Mouse (Mus musculus) lung, embryonic 15.5 days (tissue): ENCODE data around the gene Bcl6b. TPM values are rescaled to one million over a fixed set of nuclear protein-coding genes. Genes with fewer than 3 reads are reported as not detected.

Experiments
- ATAC-seq: fragments of 200-750 bp; cut with Nextera tagmentation; 2 replicates; pipeline ENCODE4 v1.8.0; 2017; ENCODE audit warnings: moderate number of reproducible peaks, borderline replicate concordance; ENCODE audit not compliant: low FRiP score, low TSS enrichment; ENCODE audit errors: extremely low read depth
- H3K27ac ChIP-seq: fragments of 300-500 bp; sonication (generic); 2 replicates; pipeline ENCODE4 v1.5.1; 2015; ENCODE audit warnings: moderate library complexity, mild to moderate bottlenecking, inconsistent platforms
- H3K27me3 ChIP-seq: fragments of 300-500 bp; sonication (generic); 2 replicates; pipeline ENCODE4 v1.6.1; 2015; ENCODE audit warnings: inconsistent platforms
- H3K36me3 ChIP-seq: fragments of 300-500 bp; sonication (generic); 2 replicates; pipeline ENCODE4 v1.6.1; 2015; ENCODE audit warnings: inconsistent platforms
- H3K4me1 ChIP-seq: fragments of 300-500 bp; sonication (generic); 2 replicates; pipeline ENCODE4 v1.6.1; 2015; ENCODE audit warnings: inconsistent platforms
- H3K4me2 ChIP-seq: fragments of 300-500 bp; sonication (generic); 2 replicates; pipeline ENCODE4 v1.6.1; 2015; ENCODE audit warnings: inconsistent platforms, mild to moderate bottlenecking, moderate library complexity
- H3K4me3 ChIP-seq: fragments of 300-500 bp; sonication (generic); 2 replicates; pipeline ENCODE4 v1.5.1; 2015; ENCODE audit warnings: mild to moderate bottlenecking, inconsistent platforms
- H3K9ac ChIP-seq: fragments of 300-500 bp; sonication (generic); 2 replicates; pipeline ENCODE4 v1.6.1; 2015; ENCODE audit warnings: inconsistent platforms
- H3K9me3 ChIP-seq: fragments of 300-500 bp; sonication (generic); 2 replicates; pipeline ENCODE4 v1.6.1; 2016; ENCODE audit warnings: inconsistent platforms
- WGBS: fragments of 180-500 bp; shearing (Covaris S2); methylation state at CpG from one replicate; pipeline ENCODE4 v1.1.7; 2015; 5-methylcytosine and 5-hydroxymethylcytosine counted together
- polyA plus RNA-seq: library from polyadenylated mRNA; unstranded; fragments of >200 nt; fragmentation: Nextera tagmentation; extraction: Ambion mirVana; gene quantifications from 2 replicates; pipeline ENCODE4 v1.2.1, GENCODE M21; 2015

Bcl6b gene
- polyA plus RNA-seq, 1 experiment from 2014 or later: 33.9 TPM

DNA sequence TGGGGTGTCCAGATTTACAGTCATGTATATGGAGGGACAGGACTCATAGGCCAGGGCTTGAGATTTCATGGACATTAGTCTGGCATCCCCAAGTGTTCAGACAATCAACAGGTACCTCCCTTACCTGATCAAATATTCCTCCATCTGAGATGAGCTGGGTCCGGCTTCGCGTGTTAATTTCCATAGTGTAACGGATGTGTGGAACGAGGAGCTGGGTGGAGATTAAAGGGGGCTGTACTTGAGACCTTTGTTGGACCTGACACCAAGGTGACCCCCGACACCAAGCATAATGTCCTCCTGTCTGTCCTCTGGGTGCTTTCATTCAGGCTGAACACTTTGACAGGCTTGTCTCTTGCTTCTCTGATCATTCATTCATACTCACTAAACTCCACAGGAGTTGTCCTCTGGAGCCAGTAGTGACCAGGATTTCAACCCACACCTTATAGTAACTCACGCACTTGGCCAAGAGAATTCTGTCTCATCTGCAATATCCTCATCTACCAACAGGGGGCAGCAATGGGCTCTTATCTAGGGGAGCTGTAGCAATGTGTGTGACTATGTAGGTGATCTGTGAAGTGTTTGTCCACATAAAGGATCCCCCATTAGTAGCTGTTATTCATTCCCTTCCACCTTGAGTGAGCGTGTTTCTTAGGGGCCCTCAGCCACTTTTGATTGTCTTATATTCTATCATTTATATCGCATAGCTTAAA, 17.7 kb upstream of the Bcl6b start:
- no peaks in the 10 kb centered on the region for H3K36me3 ChIP-seq
- H3K4me1 ChIP-seq: no peaks in the 10 kb centered on the region
- H3K27me3 ChIP-seq: peaks cover 20% of the 10 kb centered on the region
- no peak overlapping the region for H3K9ac ChIP-seq
- H3K9me3 ChIP-seq: no peaks in the 10 kb centered on the region
- no peak overlapping the region for H3K27ac ChIP-seq
- no peak overlapping the region for H3K4me2 ChIP-seq
- 50% methylated on average over 9 of the region's 9 CpGs for WGBS
- no peak for ATAC-seq
- no peak overlapping the region for H3K4me3 ChIP-seq

DNA sequence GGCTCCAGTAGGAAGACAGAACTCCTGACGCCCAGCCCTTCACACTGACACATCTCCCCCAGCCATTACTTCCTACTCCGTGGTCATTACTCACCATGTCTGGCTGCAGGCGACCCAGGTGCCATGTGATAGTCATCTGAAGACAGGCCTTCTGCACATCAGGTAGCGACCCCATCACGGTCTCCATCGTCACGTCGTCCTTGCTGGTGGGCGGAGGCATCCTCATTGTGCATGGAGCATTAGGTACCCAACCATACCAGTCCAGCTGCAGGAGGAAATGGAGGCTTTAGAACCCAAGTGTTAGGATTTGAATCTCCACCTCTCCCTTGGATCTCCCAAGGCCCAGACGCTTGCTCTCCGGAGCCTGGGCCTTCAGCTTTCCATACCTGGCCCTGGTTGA, 13.0 kb upstream of the Bcl6b start:
- no peak for ATAC-seq
- WGBS: 65% methylated on average over 11 of the region's 11 CpGs

DNA sequence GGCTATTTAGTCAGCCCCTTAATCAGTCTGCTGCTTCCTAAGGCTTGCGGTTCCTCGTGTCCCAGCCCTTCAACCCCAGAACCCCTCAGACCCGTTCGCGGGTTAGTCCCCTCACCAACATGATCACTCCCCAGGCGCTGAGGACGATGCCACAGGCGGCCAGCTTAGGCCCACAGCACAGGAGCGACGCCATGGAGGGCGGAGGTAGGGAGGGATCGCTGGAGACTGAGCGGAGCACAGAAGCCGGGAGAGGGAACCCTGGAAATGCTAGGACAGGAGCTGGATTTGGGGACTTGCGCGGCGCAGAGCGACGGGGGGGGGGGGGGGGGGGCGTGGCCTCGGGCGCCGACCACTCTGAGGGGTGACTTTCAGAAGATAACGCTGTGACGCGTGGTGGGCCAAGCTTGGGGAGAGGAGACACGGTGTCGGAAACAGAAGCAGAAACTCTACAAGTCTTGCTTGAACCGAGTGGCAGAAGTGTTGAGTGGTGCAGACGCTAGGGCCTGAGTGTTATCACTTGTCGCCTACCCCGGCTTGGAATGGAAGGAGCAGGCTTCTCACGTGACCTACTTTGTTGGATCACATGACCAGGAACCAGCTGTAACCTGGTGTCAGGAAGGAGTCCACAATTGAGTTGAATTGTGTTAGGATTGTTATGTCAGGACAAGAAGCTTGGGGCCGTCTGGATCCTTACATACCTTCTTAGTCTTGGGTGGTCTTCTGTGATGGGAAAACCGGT, 10.1 kb upstream of the Bcl6b start, which contains the start of the genes Gm21988 and Rnasek:
TSS of gene Gm21988 (minus strand) at position 290 of the 739 bp plus-strand sequence.
TSS of gene Rnasek (minus strand) at position 302 of the 739 bp plus-strand sequence.
- WGBS: under 1% methylated on average over 29 of the region's 35 CpGs
- peaks cover 11% of the 10 kb centered on the region for H3K36me3 ChIP-seq

More for the DNA sequence above, 13.0 kb upstream of the Bcl6b start:
- H3K9ac ChIP-seq: no peak overlapping the region
- no peak overlapping the region for H3K27ac ChIP-seq
- H3K4me1 ChIP-seq: peaks cover 15% of the 10 kb centered on the region
- peaks cover 9% of the 10 kb centered on the region for H3K27me3 ChIP-seq
- no peak overlapping the region for H3K4me2 ChIP-seq
- no peaks in the 10 kb centered on the region for H3K36me3 ChIP-seq
- no peaks in the 10 kb centered on the region for H3K9me3 ChIP-seq
- H3K4me3 ChIP-seq: no peak overlapping the region

DNA sequence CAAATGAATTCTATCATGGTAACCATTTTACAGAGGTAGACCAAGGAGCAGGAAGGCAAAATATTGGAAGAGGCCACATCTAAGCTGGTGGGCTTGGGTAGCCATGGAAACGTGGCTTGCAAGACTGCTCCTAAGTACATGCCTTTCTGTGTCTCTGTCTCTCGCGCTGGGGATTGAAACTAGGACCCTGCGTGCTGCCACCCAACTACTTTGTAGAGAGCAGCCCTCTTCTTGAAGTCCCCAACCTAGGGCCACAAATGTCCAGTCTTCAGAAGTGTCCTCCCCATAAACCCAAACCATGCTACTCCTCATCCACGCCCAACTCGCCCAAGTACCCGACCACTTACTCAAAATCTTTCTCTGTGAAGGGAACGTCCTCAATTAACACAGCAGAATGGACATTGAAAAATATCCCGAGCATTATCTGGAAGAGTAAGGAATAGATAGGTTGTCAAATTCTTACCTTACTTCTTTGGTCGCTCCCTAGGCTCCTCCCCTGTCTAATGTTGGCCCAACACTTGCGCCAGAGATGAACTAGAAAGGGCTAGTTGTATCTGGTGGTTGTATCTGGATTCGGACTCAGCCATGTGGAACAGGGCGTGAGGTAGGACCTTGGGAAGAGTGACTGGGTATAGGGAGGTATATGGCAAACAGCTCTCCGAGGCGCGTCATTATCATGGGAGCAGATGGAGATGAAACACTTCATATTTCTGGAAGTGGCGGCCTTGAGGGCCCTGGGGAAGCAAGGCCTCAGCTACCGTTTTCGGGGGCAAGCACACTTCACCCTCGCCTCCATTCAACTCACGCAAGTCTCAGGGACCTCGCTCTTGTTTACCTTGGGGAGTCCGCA, 9.2 kb upstream of the Bcl6b start:
- WGBS: 9% methylated on average over 23 of the region's 23 CpGs

More for the DNA sequence above, 10.1 kb upstream of the Bcl6b start, which contains the start of the genes Gm21988 and Rnasek:
- H3K27me3 ChIP-seq: no peaks in the 10 kb centered on the region; the same call in 1 of the 2 replicates
- H3K9me3 ChIP-seq: no peaks in the 10 kb centered on the region
- H3K9ac ChIP-seq: peak within 1 kb of the TSS; percentile 88
- H3K27ac ChIP-seq: peak within 1 kb of the TSS; percentile 94
- H3K4me3 ChIP-seq: peak within 1 kb of the TSS; percentile 90
- ATAC-seq: peak; percentile 10; the same call in 1 of the 2 replicates
- H3K4me2 ChIP-seq: peak within 1 kb of the TSS; percentile 84
- peaks cover 34% of the 10 kb centered on the region for H3K4me1 ChIP-seq

DNA sequence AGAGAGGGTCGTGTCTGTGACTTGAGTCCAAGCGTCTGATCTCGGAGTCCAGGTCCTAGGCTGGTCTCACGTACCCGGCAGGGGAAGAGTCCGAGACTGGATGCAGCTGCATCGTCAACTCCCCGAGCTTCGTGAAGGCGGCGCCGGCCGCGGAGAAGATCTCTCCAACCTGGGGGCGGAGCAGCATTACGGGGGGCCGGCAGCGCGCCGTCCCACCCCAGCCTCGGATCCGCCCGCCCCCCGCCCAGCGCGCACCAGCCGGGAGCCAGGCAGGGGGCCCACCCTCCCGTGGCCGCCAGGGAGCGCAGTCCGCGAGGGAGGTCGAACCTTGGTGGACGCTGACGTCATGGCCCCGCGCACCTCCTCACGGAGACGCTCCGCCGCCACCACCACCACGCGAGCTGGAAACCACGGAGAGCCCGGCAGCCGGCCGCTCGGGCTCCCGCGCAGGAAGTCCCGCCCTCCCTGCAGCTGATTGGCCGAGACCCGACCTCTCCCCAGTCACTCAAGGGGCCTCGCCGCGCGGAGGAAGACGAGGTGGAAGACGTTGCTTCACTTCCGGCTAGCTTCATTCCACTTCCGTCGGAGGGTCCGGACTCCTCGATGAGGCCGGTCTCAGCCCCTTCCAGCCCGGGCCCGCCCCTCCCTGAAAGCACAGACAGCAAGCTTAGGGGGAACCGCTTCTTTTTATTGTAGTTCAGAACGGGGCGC, 8.0 kb upstream of the Bcl6b start, which contains the start of gene 0610010K14Rik:
TSS of gene 0610010K14Rik (minus strand) at position 458 of the 711 bp plus-strand sequence.
- Histone ChIP-seq H3K27ac (peak within 1 kb of the TSS; percentile 94), H3K4me2 (peak within 1 kb of the TSS; percentile 84), H3K9me3 (no peaks in the 10 kb centered on the region), H3K4me3 (peak within 1 kb of the TSS; percentile 90), H3K4me1 (peaks cover 44% of the 10 kb centered on the region), H3K36me3 (peaks cover 11% of the 10 kb centered on the region), H3K27me3 (no peaks in the 10 kb centered on the region), H3K9ac (peak within 1 kb of the TSS; percentile 88)
- under 1% methylated on average over 70 of the region's 70 CpGs for WGBS
- peak; percentile 90 for ATAC-seq

More for the DNA sequence above, 9.2 kb upstream of the Bcl6b start:
- ATAC-seq: no peak
- H3K36me3 ChIP-seq: peaks cover 11% of the 10 kb centered on the region
- peak overlapping the region; percentile 94 for H3K27ac ChIP-seq
- H3K27me3 ChIP-seq: no peaks in the 10 kb centered on the region
- peak overlapping the region; percentile 90 for H3K4me3 ChIP-seq
- H3K9ac ChIP-seq: peak overlapping the region; percentile 88
- H3K4me1 ChIP-seq: peaks cover 38% of the 10 kb centered on the region
- H3K9me3 ChIP-seq: no peaks in the 10 kb centered on the region
- peak overlapping the region; percentile 84 for H3K4me2 ChIP-seq

DNA sequence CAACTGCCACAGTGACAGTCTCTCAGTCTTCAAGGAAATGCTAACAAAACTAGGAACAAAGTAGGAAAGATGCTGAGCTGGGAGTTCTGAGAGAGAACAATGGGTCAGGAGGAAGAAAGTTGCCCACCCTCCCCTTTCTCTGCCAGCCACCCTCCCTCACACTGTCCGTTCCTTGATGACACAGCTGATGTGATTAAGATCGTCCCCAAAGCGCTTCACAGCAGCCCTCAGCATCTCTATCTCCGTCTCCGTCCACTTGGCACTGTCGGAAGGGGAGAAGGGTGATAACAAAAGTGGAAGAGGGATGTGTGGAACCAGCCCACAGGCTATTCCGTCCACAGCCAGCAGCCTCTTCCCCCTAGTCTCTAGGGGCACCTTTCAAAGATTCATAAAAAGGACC, 7.1 kb upstream of the Bcl6b start:
- H3K4me2 ChIP-seq: peak overlapping the region; percentile 84
- WGBS: 8% methylated on average over 7 of the region's 7 CpGs
- H3K4me1 ChIP-seq: peaks cover 49% of the 10 kb centered on the region

DNA sequence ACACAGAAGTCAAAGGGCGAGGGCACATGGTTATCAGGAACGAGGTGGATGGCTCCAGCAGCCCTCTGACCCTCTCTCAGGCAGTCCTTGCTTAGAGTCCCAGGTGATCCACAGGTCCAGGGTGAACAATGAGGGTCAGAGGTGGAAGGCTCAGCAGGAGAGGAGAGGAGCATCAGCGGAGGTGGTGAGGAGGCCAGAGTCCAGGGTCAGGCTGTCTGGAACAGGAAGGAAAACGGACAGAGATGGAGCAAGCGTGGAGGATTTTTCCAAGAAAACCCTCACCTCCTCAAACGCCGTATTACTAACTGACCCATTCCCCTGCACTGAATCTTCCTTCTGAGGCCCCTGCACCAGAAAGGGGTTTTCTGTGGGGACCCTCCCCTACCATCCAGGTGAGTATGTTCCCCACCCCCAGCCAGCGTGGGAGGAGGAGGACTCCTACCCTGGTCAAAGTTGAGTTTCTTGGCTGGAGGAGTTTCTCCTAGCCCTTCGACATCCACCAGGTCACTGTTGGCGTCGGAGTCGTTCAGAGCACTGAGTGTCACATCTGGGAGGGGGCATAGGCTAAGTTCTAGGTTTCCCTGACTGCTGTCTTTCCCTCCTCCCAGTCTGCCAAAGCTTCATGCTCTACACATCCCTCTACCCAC, 5.8 kb upstream of the Bcl6b start:
- Histone ChIP-seq H3K4me1 (peaks cover 49% of the 10 kb centered on the region), H3K27me3 (no peaks in the 10 kb centered on the region; the same call in 1 of the 2 replicates), H3K9me3 (no peaks in the 10 kb centered on the region), H3K4me2 (no peak overlapping the region), H3K9ac (no peak overlapping the region), H3K27ac (0 out of 2 replicates have a peak overlapping the region, but pooled peaks have one; percentile 94), H3K36me3 (peaks cover 11% of the 10 kb centered on the region), H3K4me3 (0 out of 2 replicates have a peak overlapping the region, but pooled peaks have one; percentile 9)
- WGBS: 80% methylated on average over 12 of the region's 12 CpGs
- ATAC-seq: no peak

More for the DNA sequence above, 7.1 kb upstream of the Bcl6b start:
- Histone ChIP-seq H3K9ac (peak overlapping the region; percentile 88), H3K4me3 (peak overlapping the region; percentile 90), H3K27me3 (no peaks in the 10 kb centered on the region), H3K9me3 (no peaks in the 10 kb centered on the region), H3K27ac (peak overlapping the region; percentile 94), H3K36me3 (peaks cover 11% of the 10 kb centered on the region)
- no peak for ATAC-seq

DNA sequence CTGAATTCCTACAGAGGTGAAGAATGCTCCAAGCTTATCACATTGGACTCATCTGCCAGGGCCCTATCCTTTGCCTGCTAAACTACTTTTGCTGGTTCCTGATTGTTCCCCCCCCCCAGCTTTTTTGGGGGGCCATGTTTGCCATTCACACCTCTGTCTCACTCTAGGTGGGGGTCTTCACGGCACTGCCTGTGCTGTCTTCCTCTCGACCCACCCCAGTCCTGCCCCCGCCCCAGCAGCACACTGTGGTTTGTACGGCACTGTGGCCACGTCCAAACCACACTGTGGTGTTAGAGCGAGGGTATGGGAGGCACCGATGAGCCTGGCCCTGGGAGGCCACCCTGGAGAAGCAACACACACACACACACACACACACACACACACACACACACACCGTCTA, 4.9 kb upstream of the Bcl6b start:
- Histone ChIP-seq H3K27me3 (peaks cover 9% of the 10 kb centered on the region), H3K36me3 (peaks cover 11% of the 10 kb centered on the region), H3K9ac (peak overlapping the region; percentile 6; the same call in 1 of the 2 replicates), H3K4me1 (peaks cover 51% of the 10 kb centered on the region), H3K4me3 (peak overlapping the region; percentile 38; the same call in 1 of the 2 replicates), H3K9me3 (no peaks in the 10 kb centered on the region), H3K27ac (peak overlapping the region; percentile 39; the same call in 1 of the 2 replicates), H3K4me2 (peak overlapping the region; percentile 69)
- 85% methylated on average over 8 of the region's 8 CpGs for WGBS
- no peak for ATAC-seq

DNA sequence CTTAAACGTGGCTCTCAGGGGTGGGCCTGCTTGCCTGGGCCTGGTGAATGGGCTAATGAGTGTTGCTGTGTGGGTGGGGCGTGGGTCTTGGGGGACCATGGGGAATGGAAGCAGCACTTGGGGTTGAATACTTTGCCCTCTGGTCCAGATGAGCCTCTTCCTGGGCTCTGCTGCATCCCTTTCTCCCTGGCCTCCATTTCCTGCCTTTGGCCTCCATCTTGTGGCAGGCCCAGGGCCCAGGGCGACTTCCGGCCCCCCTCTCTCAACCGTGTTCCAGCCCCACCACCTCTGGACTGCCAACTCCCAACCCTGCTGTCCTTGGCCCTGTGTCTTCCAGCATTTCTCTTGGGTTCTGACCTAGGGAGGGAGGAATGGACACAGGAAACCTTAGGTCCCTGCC, 4.4 kb upstream of the Bcl6b start:
- H3K4me3 ChIP-seq: peak overlapping the region; percentile 38; the same call in 1 of the 2 replicates
- no peak for ATAC-seq
- WGBS: 51% methylated on average over 5 of the region's 5 CpGs
- H3K36me3 ChIP-seq: peaks cover 11% of the 10 kb centered on the region
- H3K27me3 ChIP-seq: peaks cover 13% of the 10 kb centered on the region
- H3K9me3 ChIP-seq: no peaks in the 10 kb centered on the region
- H3K9ac ChIP-seq: peak overlapping the region; percentile 6; the same call in 1 of the 2 replicates
- peaks cover 56% of the 10 kb centered on the region for H3K4me1 ChIP-seq
- H3K27ac ChIP-seq: peak overlapping the region; percentile 39; the same call in 1 of the 2 replicates
- peak overlapping the region; percentile 69 for H3K4me2 ChIP-seq

DNA sequence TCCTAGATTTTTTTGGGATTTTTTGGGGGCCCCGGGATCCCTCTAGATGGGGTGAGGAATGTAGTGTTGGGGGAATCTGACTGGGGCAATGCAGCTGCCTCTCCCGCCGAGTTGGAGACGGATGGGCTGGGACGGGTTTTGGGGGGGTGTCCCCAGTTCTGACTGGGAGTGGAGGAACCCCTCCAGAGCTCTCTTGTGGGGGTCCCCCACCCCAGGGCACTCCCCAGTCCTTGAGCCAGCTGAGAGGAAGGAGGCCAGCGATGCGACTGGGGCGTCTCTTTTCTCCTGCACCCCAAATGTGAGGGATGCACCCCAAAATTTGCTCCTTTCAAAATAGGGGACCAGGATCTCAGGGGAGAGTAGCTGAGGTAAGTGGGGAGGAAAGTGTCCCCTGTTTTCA, 3.4 kb upstream of the Bcl6b start:
- no peak for ATAC-seq
- peaks cover 24% of the 10 kb centered on the region for H3K27me3 ChIP-seq
- H3K9me3 ChIP-seq: no peaks in the 10 kb centered on the region
- peak overlapping the region; percentile 51; the same call in 1 of the 2 replicates for H3K27ac ChIP-seq
- peaks cover 11% of the 10 kb centered on the region for H3K36me3 ChIP-seq
- 36% methylated on average over 8 of the region's 8 CpGs for WGBS
- H3K4me1 ChIP-seq: peaks cover 56% of the 10 kb centered on the region
- H3K9ac ChIP-seq: peak overlapping the region; percentile 56
- H3K4me2 ChIP-seq: peak overlapping the region; percentile 69
- H3K4me3 ChIP-seq: peak overlapping the region; percentile 38
